Mouse (Mus musculus) cerebellum, adult 18-20 months (tissue): ENCODE measurements at regions not wholly inside any gene's neighbourhood (a gene's known extent, or its start where the extent isn't known, plus 50 kb on each side); places are given as distances from the start of the nearest gene placed in this dataset.

Experiments
- DNase-seq, 2 experiments: peaks; one replicate each; pipeline ENCODE4 v3.0.0; 2021

GRCm38 (mm10) chr3:148112204-148112603, 878.2 kb downstream of the Adgrl2 start:
- no peak for DNase-seq

- DNase-seq = no peak
Observed at GRCm38 (mm10) chr3:148107031-148107430, 883.3 kb downstream of the Adgrl2 start.

- no peak for DNase-seq
Observed at GRCm38 (mm10) chr3:148093930-148094329, 896.4 kb downstream of the Adgrl2 start.

- DNase-seq = no peak
Observed at GRCm38 (mm10) chr3:148075841-148076240, 914.5 kb downstream of the Adgrl2 start.

GRCm38 (mm10) chr3:148066701-148067100, 923.7 kb downstream of the Adgrl2 start:
- DNase-seq = no peak

- DNase-seq = no peak
Observed at GRCm38 (mm10) chr3:148056074-148056473, 934.3 kb downstream of the Adgrl2 start.

- DNase-seq = no peak
Observed at GRCm38 (mm10) chr3:148052516-148052915, 937.8 kb downstream of the Adgrl2 start.

- no peak for DNase-seq
Observed at GRCm38 (mm10) chr3:148048247-148048646, 942.1 kb downstream of the Adgrl2 start.

- DNase-seq = no peak
Observed at GRCm38 (mm10) chr3:148032532-148032931, 957.8 kb downstream of the Adgrl2 start.

GRCm38 (mm10) chr3:148005831-148006230, 984.5 kb downstream of the Adgrl2 start:
- DNase-seq = no peak

- no peak for DNase-seq
Observed at GRCm38 (mm10) chr3:148004006-148004405, 986.3 kb downstream of the Adgrl2 start.

GRCm38 (mm10) chr3:147999330-147999953, 990.9 kb downstream of the Adgrl2 start:
- no peak for DNase-seq

GRCm38 (mm10) chr3:147991738-147992137, 998.6 kb downstream of the Adgrl2 start:
- no peak for DNase-seq

GRCm38 (mm10) chr3:147990831-147991230, 999.5 kb downstream of the Adgrl2 start:
- DNase-seq = no peak

- DNase-seq = no peak
Observed at GRCm38 (mm10) chr3:147982831-147983230, 1007.5 kb downstream of the Adgrl2 start.

GRCm38 (mm10) chr3:147981621-147982020, 1008.7 kb downstream of the Adgrl2 start:
- DNase-seq = no peak

GRCm38 (mm10) chr3:147976579-147976978, 1013.8 kb downstream of the Adgrl2 start:
- no peak for DNase-seq

GRCm38 (mm10) chr3:147976069-147976468, 1014.3 kb downstream of the Adgrl2 start:
- DNase-seq = no peak

GRCm38 (mm10) chr3:147975500-147975899, 1014.9 kb downstream of the Adgrl2 start:
- DNase-seq = no peak

GRCm38 (mm10) chr3:147974515-147974914, 1015.8 kb downstream of the Adgrl2 start:
- no peak for DNase-seq

GRCm38 (mm10) chr3:147968271-147968670, 1022.1 kb downstream of the Adgrl2 start:
- DNase-seq = no peak

- no peak for DNase-seq
Observed at GRCm38 (mm10) chr3:147967866-147968265, 1022.5 kb downstream of the Adgrl2 start.

- DNase-seq = no peak
Observed at GRCm38 (mm10) chr3:147967261-147967660, 1023.1 kb downstream of the Adgrl2 start.

GRCm38 (mm10) chr3:147966827-147967226, 1023.5 kb downstream of the Adgrl2 start:
- no peak for DNase-seq

- no peak for DNase-seq
Observed at GRCm38 (mm10) chr3:147966379-147966778, 1024.0 kb downstream of the Adgrl2 start.
